Mouse (Mus musculus) c-Kit-positive CD71-positive TER-119-negative erythroid progenitor cells, embryonic 14.5 days (primary cell): ENCODE measurements around the gene Heatr5a.

ENCODE experiments used
- DNase-seq: peaks from one replicate; pipeline ENCODE4 v3.0.0-alpha.2; 2013; ENCODE audit warnings: low read depth

Heatr5a gene

GRCm38 (mm10) chr12:51845261-51845660 is 125.9 kb downstream of the Heatr5a start:
- no peak for DNase-seq

GRCm38 (mm10) chr12:51844771-51845256 is 126.3 kb downstream of the Heatr5a start:
- peak; percentile 97 for DNase-seq

DNA sequence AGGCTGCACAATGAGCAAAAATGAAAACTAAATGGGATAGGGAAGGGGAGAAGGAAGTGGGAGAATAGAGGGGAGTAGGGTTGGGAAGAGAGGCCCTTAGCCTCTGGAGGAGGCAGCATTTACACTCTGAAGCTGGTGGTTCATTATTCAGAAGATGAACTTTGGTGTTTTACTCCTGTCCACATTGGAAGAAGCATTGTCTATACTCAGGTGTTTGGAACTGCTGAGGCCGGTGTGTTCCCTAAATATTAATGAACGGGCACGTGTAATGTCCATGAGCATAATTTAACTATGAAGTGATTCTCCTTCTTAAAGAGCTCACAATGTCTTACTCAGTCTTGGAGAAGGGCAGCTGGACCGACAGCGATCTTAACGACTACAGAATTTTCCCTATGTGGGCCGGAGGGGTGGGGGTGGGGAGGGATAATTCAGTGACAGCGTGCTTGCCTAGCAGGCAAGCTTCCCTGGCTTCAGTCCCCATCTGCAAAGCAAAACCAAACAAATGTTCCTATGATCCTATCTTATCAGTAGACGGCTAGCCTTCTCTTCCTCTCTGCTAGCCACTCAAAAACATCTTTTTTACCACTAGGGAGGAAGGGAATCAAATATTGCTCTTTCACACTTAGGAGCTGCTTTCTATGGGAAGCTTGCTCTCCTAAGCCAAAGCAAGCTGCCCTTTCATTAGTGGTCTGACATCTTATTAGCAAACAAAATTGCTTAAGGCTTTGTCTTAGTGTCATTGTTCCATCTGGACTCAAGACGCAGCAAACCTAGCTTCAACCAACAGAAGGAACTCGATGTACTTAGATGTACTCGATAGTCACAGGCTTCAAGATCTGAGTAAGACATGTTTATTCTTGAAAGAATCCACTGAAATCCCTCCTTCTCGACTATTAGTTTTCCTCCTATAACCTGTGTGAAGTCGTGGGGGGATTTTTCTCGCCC is 127.3 kb downstream of the Heatr5a start:
- no peak for DNase-seq

DNA sequence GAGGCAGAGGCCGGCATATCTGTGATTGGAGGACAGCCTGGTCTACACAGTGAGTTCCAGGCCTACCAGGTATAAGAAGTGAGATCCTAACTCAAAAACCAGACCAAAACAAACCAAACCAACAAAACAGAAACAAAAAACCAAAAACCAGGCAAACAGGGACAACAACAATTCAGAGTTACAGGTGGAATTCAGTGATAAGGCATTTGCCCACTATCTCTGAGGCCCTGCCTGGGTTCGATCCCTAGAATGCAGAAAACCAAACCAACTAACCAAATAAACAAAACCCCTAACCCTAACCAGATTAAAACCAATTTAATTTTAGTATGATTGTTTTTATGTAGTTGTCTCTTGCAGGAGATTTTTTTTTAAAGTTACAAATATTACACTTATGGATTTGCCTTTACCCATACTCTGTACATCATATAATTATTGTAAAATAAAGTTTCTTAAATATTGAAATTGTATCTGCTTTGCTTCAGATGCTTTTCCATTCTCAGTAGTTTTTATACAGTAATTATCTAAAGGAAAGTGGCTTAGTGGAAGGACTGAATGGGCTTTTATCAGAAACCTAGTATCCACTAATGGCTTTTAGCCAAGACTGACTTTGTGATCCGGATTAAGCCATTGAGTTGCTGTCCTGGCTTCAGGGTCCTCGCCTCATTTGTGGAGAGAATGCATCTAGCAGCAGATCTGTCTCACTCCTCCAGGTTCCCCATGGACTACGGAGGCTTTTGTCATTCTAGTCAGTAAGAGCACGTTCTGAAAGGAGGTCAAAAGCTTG is 128.8 kb downstream of the Heatr5a start:
- no peak for DNase-seq

DNA sequence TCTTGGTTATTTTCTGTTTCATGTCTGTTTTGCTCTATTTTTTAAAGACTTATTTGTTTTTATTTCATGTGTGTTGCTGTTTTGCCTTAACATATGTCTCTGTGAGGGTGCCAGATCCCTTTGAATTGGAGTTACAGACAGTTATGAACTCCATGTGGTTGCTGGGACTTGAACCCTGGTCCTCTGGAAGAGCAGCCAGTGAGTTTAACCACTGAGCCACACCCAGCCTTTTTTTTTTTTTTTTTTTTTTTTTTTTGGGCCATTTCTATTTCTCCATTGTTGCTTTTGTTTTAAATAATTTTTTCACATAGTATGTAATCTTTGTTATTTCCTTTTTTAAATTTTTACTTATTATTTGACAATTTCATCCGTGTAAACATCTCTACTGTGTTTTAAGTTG is 131.3 kb downstream of the Heatr5a start:
- DNase-seq = no peak

DNA sequence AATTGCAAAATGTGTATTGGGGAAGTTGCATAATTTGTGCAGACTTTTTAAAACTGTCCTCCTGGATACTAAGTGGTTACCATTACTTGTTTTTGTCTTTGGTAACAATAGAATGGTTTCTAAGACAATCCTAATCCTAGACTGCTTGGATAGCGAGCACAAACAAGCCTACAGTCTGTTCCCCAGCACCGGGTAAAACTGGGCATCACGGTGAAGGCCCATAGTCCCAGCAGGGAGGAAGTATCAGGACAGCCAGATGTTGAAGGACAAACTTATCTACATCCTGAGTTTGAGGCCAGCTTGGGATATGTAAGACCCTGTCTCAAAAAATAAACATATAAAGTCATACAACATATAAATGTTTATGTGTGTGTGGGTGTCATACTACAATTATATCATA is 135.9 kb downstream of the Heatr5a start:
- no peak for DNase-seq

DNA sequence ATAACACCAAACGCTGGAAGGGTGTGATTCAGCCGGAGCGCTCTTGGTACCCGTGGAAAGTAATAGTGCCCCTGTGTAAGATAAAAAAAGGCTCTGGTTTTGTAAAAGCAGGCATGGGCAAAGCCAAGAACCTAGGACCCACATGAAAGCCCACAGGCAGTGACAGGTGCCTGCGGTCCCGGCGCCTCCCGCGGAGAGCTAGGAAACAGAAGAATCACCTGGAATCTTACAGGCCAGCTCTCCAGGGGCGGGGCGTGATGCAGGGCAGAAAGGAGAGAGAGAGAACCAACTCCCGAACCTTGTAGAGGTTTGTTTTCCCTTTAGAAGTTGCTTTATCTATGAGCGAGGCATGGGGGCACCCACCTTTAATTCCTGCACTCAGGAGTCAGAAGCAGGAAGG is 139.2 kb downstream of the Heatr5a start:
- DNase-seq = no peak

- no peak for DNase-seq
These were observed 139.8 kb downstream of the Heatr5a start for GRCm38 (mm10) chr12:51831296-51831695.

DNA sequence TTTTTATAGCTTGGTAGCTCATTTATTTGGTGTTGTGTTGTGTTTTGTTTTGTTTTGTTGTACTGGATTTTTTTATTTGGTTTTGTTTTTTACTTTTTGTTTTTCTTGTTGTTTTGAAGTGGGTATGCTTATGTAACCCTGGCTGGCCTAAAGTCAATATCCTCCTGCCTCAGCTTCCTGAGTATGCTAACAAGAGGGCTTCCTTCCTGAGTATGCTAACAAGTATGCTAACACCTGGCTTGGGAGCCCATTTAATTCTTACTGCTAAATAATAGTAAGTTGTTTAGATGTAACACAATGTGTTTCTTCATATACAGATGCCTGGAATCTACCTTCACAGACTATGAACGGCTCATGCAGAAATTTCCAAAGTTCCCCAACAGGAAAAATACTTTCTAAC is 140.4 kb downstream of the Heatr5a start:
- no peak for DNase-seq

DNA sequence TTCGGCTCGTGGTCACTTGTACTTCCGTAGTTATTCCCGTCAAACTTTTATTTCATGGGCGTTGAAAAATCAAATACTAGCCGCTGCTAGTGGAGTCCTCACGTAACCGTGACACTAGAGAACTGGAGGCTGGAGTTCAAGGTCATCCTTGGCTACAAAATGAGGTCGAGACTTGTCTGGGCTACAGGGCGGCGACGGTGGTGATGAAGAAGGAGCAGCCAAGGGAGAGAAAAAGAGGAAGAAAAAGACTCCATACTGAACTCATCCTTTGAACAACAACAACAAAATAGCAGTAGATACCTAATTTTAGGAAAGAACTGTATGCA is 141.1 kb downstream of the Heatr5a start:
- no peak for DNase-seq

GRCm38 (mm10) chr12:51829290-51830076 is 141.6 kb downstream of the Heatr5a start, which contains the start of gene Hectd1:
Gene Hectd1, minus strand, starts transcription at chr12:51829536.
- peak; percentile 76 for DNase-seq

DNA sequence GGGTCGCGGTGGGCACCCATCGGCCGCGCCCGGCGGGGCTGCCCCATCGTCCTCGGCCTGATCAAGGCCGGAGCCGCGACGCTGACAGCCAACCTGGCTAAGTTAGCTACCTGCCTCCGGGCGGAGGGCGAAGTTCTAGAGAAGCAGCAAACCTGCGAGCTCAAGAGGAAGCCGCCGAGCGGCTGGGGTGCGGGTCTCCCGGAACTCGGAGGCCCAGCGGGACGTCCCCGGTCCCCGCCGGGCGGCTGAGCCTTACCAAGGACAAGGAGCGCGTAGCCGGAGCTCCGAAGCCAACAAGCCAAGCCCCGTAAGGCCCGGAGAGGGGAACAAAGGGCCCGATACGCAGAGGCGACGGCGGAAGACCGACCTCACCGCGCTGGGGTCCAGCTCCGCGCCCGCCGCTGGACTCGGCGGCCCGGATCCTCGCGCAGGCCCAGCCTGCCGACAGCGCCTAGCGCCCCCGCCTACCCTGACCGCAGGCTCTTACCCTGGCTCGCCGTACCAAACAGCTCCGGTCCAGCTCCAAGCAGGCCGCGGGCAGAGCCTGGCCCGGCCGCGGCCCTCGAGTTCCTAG is 142.3 kb downstream of the Heatr5a start:
- no peak for DNase-seq

- no peak for DNase-seq
These were observed 143.0 kb downstream of the Heatr5a start for GRCm38 (mm10) chr12:51827958-51828650.
